Mouse (Mus musculus) intestine, embryonic 15.5 days (tissue): ENCODE results near the gene Dcps. TPM values are rescaled to one million over a fixed set of nuclear protein-coding genes. Genes with fewer than 3 reads are reported as not detected.

Experiments
- ATAC-seq: fragments of 200-750 bp; cut with Nextera tagmentation; 2 replicates; pipeline ENCODE4 v1.8.0; 2017; ENCODE audit warnings: moderate TSS enrichment, moderate library complexity
- H3K27ac ChIP-seq: fragments of 300-500 bp; sonication (generic); 2 replicates; pipeline ENCODE4 v1.5.1; 2015; ENCODE audit warnings: mild to moderate bottlenecking, inconsistent platforms
- H3K27me3 ChIP-seq: fragments of 300-500 bp; sonication (generic); replicated peaks from 2 replicates; pipeline ENCODE4 v1.6.1; 2015; ENCODE audit warnings: inconsistent platforms
- H3K36me3 ChIP-seq: fragments of 300-500 bp; sonication (generic); 2 replicates; pipeline ENCODE4 v1.6.1; 2015; ENCODE audit warnings: inconsistent platforms
- H3K4me1 ChIP-seq: fragments of 300-500 bp; sonication (generic); replicated peaks from 2 replicates; pipeline ENCODE4 v1.6.1; 2015; ENCODE audit warnings: inconsistent platforms
- H3K4me2 ChIP-seq: fragments of 300-500 bp; sonication (generic); replicated peaks from 2 replicates; pipeline ENCODE4 v1.6.1; 2015; ENCODE audit warnings: mild to moderate bottlenecking, inconsistent platforms
- H3K4me3 ChIP-seq: fragments of 300-500 bp; sonication (generic); replicated peaks from 2 replicates; pipeline ENCODE4 v1.5.1; 2015; ENCODE audit warnings: inconsistent platforms
- H3K9ac ChIP-seq: fragments of 300-500 bp; sonication (generic); 2 replicates; pipeline ENCODE4 v1.6.1; 2015; ENCODE audit warnings: inconsistent platforms
- H3K9me3 ChIP-seq: fragments of 300-500 bp; sonication (generic); 2 replicates; pipeline ENCODE4 v1.6.1; 2016; ENCODE audit warnings: inconsistent platforms
- WGBS: fragments of 180-500 bp; shearing (Covaris S2); methylation state at CpG from one replicate; pipeline ENCODE4 v1.1.7; 2015; 5-methylcytosine and 5-hydroxymethylcytosine counted together
- polyA plus RNA-seq: library from polyadenylated mRNA; unstranded; fragments of >200 nt; fragmentation: Nextera tagmentation; extraction: Ambion mirVana; gene quantifications from 2 replicates; pipeline ENCODE4 v1.2.1, GENCODE M21; 2015

Gene Dcps
- polyA plus RNA-seq, 1 experiment from 2014 or later, result 87.1 TPM

- ATAC-seq, result no peak
- H3K9ac ChIP-seq, result no peak overlapping the region
- peaks cover 15% of the 10 kb centered on the region; the same call in 1 of the 2 replicates for H3K4me1 ChIP-seq
- peaks cover 3% of the 10 kb centered on the region; the same call in 1 of the 2 replicates for H3K36me3 ChIP-seq
- H3K27me3 ChIP-seq, result no peaks in the 10 kb centered on the region
- no peak overlapping the region for H3K4me3 ChIP-seq
- H3K4me2 ChIP-seq, result no peak overlapping the region
- no peak overlapping the region for H3K27ac ChIP-seq
- H3K9me3 ChIP-seq, result no peaks in the 10 kb centered on the region
- 74% methylated on average over 11 of the region's 11 CpGs for WGBS
These were observed 51.8 kb downstream of the Dcps start for GRCm38 (mm10) chr9:35123804-35124677.

GRCm38 (mm10) chr9:35123456-35123803, 52.4 kb downstream of the Dcps start:
- Histone ChIP-seq H3K27ac (no peak overlapping the region), H3K4me3 (no peak overlapping the region), H3K4me1 (peaks cover 12% of the 10 kb centered on the region; the same call in 1 of the 2 replicates), H3K9me3 (no peaks in the 10 kb centered on the region), H3K27me3 (no peaks in the 10 kb centered on the region), H3K36me3 (peaks cover 3% of the 10 kb centered on the region; the same call in 1 of the 2 replicates), H3K4me2 (no peak overlapping the region), H3K9ac (no peak overlapping the region)
- 73% methylated on average over 2 of the region's 2 CpGs for WGBS
- no peak for ATAC-seq

GRCm38 (mm10) chr9:35122551-35123266, 53.2 kb downstream of the Dcps start:
- H3K27ac ChIP-seq, result no peak overlapping the region
- H3K4me2 ChIP-seq, result no peak overlapping the region
- no peak overlapping the region for H3K9ac ChIP-seq
- H3K4me1 ChIP-seq, result peaks cover 12% of the 10 kb centered on the region; the same call in 1 of the 2 replicates
- no peaks in the 10 kb centered on the region for H3K27me3 ChIP-seq
- WGBS, result 82% methylated on average over 5 of the region's 5 CpGs
- H3K4me3 ChIP-seq, result no peak overlapping the region
- peak; percentile 54 for ATAC-seq
- peaks cover 3% of the 10 kb centered on the region; the same call in 1 of the 2 replicates for H3K36me3 ChIP-seq
- no peaks in the 10 kb centered on the region for H3K9me3 ChIP-seq

- no peak within 1 kb of the TSS for H3K4me3 ChIP-seq
- H3K9me3 ChIP-seq, result no peaks in the 10 kb centered on the region
- H3K27me3 ChIP-seq, result no peaks in the 10 kb centered on the region
- ATAC-seq, result no peak
- no peak within 1 kb of the TSS for H3K4me2 ChIP-seq
- H3K9ac ChIP-seq, result no peak within 1 kb of the TSS
- H3K4me1 ChIP-seq, result peaks cover 20% of the 10 kb centered on the region
- 81% methylated on average over 6 of the region's 6 CpGs for WGBS
- H3K36me3 ChIP-seq, result no peaks in the 10 kb centered on the region
- H3K27ac ChIP-seq, result no peak within 1 kb of the TSS
These were observed 56.7 kb downstream of the Dcps start, which contains the start of gene St3gal4 for GRCm38 (mm10) chr9:35119168-35119567. Gene St3gal4, minus strand, starts transcription at chr9:35119268.

GRCm38 (mm10) chr9:35118563-35118962, 57.3 kb downstream of the Dcps start:
- Histone ChIP-seq H3K27me3 (no peaks in the 10 kb centered on the region), H3K36me3 (no peaks in the 10 kb centered on the region)
- ATAC-seq, result no peak

GRCm38 (mm10) chr9:35117384-35118295, 58.2 kb downstream of the Dcps start:
- H3K27ac ChIP-seq, result peak overlapping the region; percentile 89
- no peaks in the 10 kb centered on the region for H3K36me3 ChIP-seq
- WGBS, result 31% methylated on average over 15 of the region's 15 CpGs
- peak; percentile 12; the same call in 1 of the 2 replicates for ATAC-seq
- no peaks in the 10 kb centered on the region for H3K9me3 ChIP-seq
- H3K9ac ChIP-seq, result peak overlapping the region; percentile 93
- peaks cover 25% of the 10 kb centered on the region for H3K4me1 ChIP-seq
- H3K27me3 ChIP-seq, result no peaks in the 10 kb centered on the region
- peak overlapping the region; percentile 76 for H3K4me3 ChIP-seq
- H3K4me2 ChIP-seq, result peak overlapping the region; percentile 72

More at GRCm38 (mm10) chr9:35118563-35118962, 57.3 kb downstream of the Dcps start:
- peaks cover 25% of the 10 kb centered on the region for H3K4me1 ChIP-seq
- H3K4me2 ChIP-seq, result no peak overlapping the region
- H3K9ac ChIP-seq, result no peak overlapping the region
- H3K9me3 ChIP-seq, result no peaks in the 10 kb centered on the region
- no peak overlapping the region for H3K4me3 ChIP-seq
- H3K27ac ChIP-seq, result no peak overlapping the region
- WGBS, result 81% methylated on average over 2 of the region's 2 CpGs

GRCm38 (mm10) chr9:35116391-35117381, 59.2 kb downstream of the Dcps start:
- Histone ChIP-seq H3K27ac (peak overlapping the region; percentile 89), H3K9me3 (no peaks in the 10 kb centered on the region), H3K36me3 (no peaks in the 10 kb centered on the region), H3K9ac (peak overlapping the region; percentile 93), H3K4me3 (peak overlapping the region; percentile 76), H3K4me1 (peaks cover 33% of the 10 kb centered on the region), H3K4me2 (peak overlapping the region; percentile 72), H3K27me3 (no peaks in the 10 kb centered on the region)
- peak; percentile 87 for ATAC-seq
- WGBS, result under 1% methylated on average over 79 of the region's 84 CpGs

GRCm38 (mm10) chr9:35115804-35116203, 60.1 kb downstream of the Dcps start:
- Histone ChIP-seq H3K9me3 (no peaks in the 10 kb centered on the region), H3K4me3 (peak overlapping the region; percentile 76), H3K36me3 (no peaks in the 10 kb centered on the region), H3K27me3 (no peaks in the 10 kb centered on the region), H3K4me1 (peaks cover 35% of the 10 kb centered on the region), H3K9ac (peak overlapping the region; percentile 93), H3K4me2 (peak overlapping the region; percentile 72), H3K27ac (peak overlapping the region; percentile 89; the same call in 1 of the 2 replicates)
- no peak for ATAC-seq
- WGBS, result 41% methylated on average over 4 of the region's 4 CpGs

- no peak for ATAC-seq
- Histone ChIP-seq H3K27ac (no peak overlapping the region), H3K36me3 (no peaks in the 10 kb centered on the region), H3K4me3 (peak overlapping the region; percentile 76), H3K27me3 (no peaks in the 10 kb centered on the region), H3K4me2 (peak overlapping the region; percentile 72), H3K4me1 (peaks cover 37% of the 10 kb centered on the region), H3K9me3 (no peaks in the 10 kb centered on the region), H3K9ac (peak overlapping the region; percentile 93)
- 60% methylated on average over 3 of the region's 4 CpGs for WGBS
These were observed 60.6 kb downstream of the Dcps start for GRCm38 (mm10) chr9:35115299-35115698.

GRCm38 (mm10) chr9:35114234-35114633, 61.6 kb downstream of the Dcps start:
- no peak for ATAC-seq
- H3K27ac ChIP-seq, result no peak overlapping the region
- H3K4me2 ChIP-seq, result peak overlapping the region; percentile 31; the same call in 1 of the 2 replicates
- peaks cover 43% of the 10 kb centered on the region for H3K4me1 ChIP-seq
- no peaks in the 10 kb centered on the region for H3K27me3 ChIP-seq
- no peak overlapping the region for H3K4me3 ChIP-seq
- H3K9me3 ChIP-seq, result no peaks in the 10 kb centered on the region
- H3K9ac ChIP-seq, result no peak overlapping the region
- WGBS, result 88% methylated on average over 3 of the region's 3 CpGs
- H3K36me3 ChIP-seq, result no peaks in the 10 kb centered on the region
